Mouse (Mus musculus) spleen, adult 12 weeks (tissue): ENCODE data around the gene E2f6.

Experiments
- DNase-seq: peaks from one replicate; pipeline ENCODE4 v3.0.0; 2022; ENCODE audit warnings: low spot score

E2f6 gene

DNA sequence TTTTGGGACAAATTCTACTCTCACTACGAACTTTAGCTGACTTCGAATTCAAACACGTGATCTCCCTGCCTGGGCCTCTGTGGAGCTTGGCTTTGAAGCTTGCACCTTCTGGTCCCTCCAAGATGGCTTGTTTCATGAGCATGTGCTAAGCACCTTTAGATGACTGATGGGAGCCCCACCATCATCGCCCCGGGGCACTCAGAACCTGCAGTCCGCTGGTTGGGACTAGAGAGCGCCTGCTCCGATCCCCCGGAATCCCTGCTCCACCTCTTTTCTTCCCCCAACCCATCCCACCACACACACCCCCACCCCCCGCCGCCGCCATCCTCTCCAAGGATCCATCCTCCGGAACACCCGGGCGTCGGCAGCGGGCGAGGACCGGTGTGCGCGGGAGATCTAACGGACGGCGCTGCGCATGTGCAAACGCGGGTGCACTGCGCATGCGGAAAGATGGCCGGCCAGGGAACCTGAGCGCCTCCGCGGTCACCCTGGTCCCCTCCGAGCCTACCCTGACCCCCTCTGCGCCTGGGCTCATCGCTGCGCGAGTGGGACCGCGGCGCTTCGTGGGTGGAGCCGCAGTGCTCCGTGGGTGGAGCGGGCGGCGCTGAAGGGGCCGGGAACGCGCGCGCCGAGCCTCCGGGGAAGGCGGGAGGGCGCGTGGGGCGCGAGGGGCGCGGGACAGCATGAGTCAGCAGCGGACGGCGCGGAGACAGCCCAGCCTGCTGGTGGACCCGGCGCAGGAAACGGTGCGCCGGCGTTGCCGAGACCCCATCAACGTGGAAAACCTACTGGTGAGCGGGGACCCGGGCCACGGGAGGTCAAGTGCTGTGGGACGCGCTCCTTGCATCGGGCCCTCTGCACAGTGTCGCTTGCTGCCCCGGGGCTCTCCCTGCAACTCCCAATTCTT is at the start of gene E2f6:
TSS of gene E2f6 (plus strand) at position 439 of the 907 bp plus-strand sequence.
- peak; percentile 70 for DNase-seq

DNA sequence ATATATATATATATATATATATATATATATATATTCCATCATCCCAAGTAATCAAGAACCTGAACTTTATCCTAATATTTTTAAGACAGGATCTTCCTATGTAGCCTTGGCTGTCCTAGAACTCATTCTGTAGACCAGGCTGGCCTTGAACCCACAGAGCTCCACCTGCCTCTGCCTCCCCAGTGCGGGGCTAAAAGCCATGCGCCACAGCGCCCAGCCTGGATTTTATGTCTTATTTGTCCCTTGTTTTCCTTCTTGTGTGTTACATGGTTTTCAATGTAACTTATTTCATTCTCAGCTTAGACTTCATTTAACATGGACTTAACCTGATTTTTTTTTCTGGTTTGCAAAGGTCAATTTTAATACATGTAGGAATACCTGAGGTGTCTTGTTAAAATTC is 49.3 kb upstream of the E2f6 start:
- DNase-seq: no peak

DNA sequence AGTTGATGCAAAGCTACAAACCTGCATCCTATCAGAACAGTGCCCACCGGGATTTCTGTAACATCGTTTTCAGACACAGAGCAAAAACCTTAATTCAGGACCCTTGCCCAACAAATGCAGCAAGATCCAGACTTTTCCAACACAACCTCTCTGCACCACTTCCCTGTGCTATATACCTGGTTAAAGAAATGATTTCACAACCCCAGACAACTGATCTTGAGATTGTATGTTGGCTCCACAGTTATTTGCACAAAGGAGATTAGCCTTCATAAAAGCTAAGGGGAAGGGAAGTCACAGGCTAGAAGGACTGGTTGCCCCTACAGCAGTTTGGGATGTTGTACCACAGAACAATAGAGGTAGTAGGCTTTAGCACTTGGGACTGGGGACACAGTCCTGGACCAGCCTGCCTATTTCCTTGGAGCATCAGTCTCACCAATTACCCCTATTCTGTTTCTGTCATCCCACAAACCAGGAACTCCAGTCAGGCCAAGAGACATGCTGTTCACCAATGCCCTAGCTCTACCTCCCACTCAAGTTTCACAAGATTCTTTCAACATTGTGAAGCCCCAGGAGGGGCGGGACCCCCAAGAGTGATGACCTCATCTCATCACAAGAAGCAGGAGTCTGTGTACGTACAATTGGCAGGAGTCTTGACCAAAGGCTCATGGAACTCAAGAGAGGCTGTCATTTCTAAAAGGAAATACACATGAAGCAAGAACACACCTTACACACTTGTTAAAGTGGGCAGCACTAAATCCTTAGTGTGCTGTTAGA is 46.9 kb upstream of the E2f6 start:
- DNase-seq: no peak

DNA sequence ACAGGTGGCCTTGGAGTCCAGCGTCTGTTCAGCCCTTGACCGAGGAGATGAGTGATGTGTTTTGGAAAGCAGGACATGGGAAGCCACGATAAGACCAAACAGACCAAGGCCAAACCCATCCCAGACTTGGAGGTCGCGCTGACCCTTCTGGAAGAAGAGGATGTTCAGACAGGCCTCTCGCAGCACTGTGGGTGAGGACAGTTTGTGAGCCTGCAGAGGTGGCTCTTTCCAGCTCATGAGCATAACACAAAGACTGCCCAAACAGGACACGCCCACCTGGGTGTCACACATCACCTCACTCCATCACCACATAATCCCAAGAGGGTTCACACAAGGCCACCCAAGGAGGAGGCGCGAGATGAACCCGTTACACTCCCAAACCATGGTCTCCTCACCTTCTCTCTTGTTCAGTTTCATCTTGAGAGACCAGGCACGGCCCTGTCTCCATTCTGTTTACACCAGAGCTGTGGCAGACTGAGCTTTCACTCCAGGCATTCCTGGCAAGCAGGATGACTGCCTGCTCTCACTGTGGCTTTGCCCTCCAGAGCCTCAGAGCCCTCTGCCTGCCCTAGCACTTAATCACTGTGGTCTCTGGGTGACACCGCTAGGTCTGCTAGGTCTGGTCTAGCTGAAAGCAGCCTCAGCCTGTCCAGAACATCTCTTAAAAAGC is 45.9 kb upstream of the E2f6 start:
- DNase-seq: no peak

DNA sequence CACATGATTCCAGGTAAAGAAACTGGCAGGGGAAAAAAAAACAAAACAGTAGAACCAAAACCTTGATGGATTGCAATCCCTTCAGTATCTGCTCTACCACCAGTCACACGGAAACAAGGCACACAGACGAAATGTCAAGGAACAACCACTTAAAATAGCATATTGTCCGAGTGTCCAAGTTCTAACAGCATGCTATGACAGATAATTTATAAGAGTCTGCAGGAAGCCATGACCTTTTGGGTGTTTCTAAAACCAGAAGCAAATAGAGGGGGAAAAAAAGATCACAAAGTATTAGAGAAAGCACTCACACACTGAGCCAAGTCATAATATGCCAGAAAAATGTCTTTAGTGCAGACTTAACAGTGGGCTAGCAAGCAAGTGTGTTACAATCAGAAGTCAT is 42.5 kb upstream of the E2f6 start:
- DNase-seq: no peak

DNA sequence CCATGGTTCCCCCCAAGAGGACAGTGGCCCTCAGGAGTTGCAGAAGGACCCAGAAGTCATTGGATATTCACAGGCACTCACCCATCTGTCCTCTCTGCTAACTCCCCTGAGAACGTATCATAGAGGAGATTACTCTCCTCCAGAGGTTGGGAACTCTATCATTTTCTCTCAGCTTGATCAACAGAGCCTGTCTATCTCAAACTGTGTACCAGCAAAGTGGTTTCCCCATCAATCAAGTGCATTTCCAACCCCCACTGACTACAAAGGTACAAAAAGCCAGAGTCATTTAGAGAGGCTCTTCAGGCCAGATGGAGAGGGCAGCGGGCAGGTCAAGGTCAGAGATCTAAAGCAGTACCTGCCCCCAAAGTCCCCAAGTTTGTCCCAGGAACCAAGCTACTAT is 42.1 kb upstream of the E2f6 start:
- no peak for DNase-seq

DNA sequence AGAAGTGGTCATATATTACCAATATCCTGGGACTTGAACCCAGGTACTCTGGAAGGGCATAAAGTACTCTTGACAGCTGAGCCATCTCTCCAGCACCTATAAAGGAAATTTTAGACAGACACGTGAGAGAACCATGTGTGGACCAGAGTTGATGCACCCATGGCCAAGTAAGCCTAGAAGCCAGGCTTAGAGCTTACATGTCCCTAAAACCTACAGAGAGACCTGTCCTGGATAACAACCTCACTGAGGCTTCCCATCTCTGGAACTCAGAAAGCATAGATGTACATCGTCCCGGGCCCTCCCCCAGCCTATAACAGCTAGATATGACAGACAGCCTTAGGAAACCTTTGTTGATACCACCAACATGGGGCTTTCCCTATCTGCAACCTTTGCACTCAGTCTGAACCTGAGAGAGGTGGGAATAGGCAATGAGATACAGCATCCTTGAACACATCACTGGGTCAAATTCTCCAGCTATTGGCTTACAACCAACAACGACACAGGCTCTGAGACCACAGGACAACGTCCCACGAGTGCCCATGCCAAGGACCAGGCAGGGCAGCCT is 41.1 kb upstream of the E2f6 start:
- DNase-seq: no peak

DNA sequence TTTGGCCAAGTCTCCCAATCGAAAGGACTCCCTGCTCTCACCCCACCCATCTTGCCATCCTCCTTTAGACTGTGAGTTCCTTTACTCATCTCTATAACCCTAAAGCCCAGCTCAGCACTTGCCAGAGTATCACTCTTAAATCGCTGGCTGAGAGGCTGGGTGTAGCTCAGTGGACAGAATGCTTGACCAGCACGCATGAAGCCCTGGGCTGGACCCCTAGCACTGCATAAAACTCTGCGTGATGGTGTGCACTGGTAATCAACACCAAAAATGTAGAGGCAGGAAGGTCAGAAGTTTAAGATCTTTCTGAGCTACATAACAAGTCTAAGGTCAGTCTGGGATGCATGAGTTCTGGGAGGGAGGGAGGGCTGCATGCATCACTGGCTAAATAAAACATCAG is 36.2 kb upstream of the E2f6 start:
- no peak for DNase-seq

DNA sequence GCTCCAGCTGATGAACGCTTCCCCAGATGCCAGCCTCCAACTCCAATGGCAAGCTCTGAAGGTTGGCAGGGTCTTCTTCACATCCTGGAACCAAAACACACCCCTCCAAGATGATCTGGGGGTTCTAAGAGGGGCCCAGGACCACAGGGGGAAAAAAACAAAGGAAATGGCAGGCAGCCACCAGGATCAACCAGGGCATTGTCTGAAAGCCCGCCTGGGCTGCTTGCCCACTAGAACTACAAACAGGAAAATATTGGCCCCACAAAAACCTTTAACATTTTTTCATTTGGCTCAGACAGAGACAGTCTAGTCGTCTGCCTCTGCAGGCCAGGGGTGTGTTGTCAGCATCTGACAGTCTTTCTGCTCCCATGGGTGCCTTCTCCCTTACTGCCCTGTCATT is 35.4 kb upstream of the E2f6 start:
- no peak for DNase-seq

DNA sequence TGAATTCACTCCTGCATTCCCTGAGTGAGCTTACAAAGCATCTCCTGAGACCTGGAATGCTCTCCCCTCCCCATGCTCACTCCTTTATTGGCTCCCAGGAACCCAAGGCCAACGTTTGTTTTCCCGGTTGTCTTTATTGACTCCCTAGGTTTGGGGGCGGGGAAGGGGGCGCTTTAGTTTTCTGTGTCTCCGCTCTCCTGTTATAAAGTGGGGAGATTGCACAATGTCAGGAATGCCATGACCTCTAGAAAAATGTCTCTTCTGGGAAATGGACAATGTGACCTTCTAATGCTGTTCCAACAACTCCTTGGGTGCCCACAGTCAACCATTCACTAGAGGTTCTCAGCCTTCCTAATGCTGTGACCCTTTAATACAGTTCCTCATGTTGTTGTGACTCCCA is 32.2 kb upstream of the E2f6 start:
- no peak for DNase-seq

DNA sequence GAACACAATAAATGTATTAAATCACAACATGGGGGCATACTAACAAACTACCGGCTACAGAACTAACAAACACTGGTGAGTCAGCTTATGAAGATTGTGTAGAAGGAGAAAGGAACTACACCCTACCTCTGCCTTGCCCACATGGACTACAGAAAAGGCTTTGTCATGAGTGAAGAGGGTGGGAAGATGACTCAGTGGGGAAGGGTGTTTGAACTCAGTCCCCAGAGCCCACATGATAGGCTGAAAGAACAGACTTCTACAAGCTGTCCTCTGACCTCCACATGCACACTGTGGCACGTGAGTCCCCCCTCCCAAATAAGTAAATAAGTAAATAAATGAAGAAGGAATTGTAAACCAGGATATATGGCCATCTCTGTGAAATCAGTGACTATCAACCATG is 31.6 kb upstream of the E2f6 start:
- DNase-seq: no peak

DNA sequence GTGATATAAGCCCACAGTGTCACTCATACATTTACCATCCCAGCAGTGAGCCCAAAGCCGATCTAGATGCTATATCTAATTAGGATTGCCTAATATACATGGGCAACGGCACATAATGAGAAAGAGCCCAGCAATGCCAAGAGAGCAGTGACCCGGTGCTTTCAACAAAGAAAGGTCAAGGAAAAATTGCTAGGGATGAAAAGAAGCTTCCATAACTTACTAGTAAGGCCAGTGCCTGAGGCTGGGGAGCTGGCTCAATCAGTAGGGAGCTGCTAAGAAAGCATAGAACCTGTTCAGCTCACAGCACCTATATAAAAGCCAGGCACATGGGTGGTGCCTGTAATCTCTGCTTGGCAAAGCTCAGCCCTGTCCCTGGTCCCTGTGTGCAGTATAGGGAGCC is 30.4 kb upstream of the E2f6 start:
- DNase-seq: no peak

DNA sequence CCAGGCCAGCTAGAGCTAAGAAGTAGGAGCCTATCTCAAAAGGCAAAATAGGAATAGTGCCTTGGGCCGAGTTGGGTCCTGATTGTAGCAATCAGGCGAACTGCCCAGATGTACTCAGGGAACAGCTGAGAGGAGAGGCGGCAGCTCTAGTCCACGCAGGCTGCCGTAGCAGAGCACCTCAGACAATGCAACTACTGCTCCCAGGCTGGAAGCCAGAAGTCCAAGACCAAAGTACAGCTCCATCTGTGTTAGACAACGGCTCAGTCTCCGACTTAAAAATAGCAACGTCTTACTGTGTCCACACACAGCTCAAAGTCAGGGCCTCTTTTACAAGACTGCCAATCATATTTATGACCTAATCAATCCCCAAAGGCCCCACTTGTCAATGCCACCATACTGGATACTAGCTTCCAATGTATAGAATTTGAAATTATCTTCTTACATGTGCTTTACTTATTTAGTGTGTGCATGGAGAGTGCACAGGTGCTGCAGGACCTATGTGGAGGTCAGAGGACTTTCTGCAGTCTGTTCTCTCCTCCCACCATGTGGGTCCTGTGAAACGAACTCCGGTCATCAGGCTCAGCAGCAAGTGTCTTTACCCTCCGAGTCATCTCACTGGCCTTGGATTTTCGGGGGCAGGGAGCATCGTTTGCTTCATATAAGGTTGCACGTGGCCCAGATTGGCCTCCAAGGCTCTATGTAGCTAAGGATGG is 29.6 kb upstream of the E2f6 start:
- no peak for DNase-seq

DNA sequence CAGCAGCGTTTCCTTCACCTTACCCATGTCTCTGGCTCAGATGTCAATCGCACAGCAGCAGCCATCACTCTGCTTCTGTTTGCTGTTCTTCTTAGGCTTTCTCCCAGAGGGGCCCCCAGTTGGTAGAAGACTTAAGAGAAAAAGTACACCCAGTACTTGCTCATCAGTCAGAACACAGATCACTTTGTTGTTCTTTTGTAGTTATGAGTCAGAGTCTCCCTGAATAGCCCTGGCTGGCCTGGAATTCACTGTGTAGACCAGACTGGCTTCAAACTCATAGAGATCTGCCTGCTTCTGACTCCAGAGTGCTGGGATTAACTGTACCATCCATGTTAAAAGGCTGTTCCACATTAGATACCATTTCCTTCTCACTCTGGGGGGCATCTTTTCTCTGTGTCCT is 22.2 kb upstream of the E2f6 start:
- DNase-seq: no peak

DNA sequence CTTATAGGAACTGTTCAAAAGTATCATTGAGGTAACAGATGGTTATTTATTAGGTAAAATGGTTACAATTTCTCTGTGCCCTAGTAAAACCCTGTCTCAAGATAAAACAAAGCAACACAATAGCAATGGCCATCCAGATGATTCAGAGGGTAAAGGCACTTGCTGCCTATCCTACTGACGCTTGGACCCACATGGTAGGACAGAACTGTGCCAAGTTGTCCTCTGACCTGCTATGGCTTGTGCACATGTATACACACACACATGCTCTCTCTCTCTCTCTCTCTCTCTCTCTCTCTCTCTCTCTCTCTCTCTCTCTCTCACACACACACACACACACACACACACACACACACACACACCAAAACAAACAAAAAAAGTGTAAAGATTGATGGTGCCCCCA is 21.6 kb upstream of the E2f6 start:
- no peak for DNase-seq

DNA sequence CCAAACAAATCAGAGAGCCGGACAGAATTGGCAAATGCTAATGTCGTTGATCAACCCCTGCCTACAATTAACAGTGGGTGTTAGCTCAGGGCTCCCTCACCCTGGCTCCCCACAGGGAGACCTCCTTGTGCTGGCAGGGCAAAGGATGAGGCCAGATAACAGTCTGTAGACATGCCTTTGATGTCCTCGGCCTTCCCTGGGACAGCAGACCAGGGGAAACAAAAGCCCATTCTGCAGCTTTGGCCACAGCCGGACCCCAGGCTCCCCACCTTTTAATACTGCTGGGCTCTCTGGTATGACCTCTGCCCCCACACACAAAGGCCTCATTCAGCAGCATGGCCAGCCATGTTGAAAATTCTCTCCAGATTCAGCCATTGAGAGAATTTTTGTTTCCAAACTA is 21.0 kb upstream of the E2f6 start:
- no peak for DNase-seq

DNA sequence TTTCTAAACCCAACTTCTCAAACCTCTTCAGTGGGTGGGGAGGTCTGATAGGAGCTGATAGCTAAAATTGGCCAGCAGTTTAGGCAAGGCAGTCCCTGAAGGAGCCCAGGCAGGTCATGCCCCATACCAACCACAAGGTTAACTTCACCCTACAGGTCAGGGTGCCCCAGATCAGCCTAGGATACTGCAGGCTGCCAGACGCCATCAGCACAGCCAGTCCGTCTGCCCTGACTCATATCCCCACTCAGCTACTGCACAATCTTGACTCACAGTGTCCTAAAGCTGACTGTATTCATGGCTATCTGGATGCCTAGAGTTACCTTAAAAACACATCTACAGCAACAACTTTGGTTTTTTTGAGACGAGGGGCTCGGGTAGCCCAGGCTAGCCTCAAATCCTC is 20.3 kb upstream of the E2f6 start:
- DNase-seq: no peak

DNA sequence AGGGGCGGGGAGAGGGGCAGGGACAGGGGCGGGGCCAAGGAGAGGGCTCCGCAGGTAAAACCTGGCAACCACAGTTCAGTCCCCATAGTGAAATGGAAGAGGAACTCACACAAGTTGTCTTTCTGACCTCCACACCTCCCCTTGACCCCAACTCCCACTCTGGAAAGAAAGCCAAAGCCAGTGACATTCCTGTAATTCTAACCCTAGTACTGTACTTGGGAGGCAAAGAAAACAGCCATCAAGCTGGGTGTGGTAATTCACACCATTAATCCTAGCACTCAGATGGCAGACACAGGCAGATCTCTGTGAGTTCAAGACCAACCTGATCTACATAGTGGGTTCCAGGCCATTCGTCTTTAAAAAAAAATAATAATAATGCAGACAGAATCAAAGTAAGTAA is 17.4 kb upstream of the E2f6 start:
- no peak for DNase-seq

DNA sequence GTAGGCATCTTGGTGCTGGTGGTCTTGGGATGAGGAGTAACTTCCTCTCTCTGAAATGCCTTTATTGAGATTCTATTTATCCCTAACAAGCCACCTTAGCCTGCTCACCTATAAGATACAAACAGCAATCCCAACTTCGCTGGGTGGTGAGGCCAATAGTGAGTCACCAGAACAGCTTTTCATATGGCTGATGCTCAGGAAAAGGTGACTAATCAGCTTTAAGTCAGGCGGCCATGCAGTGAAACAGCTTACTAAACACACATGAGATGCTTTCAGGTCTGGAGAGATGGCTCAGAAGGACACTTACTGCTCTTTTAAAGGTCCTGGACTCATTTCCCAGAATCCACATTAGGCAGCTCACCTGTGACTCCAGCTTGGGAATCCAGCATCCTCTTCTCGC is 15.0 kb upstream of the E2f6 start:
- no peak for DNase-seq

DNA sequence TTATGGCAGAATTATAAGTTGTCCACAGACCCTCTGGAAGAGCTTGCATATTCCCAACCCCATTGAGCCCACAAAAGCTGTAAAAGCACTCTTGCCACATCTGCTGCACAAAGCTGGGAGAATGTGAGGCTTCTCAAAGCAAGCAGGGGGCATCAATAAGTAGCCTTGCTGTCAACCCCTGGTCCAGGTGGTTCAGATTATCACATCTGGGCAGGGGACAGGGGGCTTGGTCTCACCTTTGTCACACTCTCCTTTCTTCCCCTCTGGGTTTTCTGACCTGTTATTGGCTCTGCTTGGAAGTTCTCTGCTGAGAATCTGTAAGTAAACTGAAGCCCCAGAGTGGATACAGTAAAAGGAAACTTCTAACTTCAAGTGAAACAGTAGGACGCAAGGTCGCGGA is 11.9 kb upstream of the E2f6 start:
- DNase-seq: no peak

DNA sequence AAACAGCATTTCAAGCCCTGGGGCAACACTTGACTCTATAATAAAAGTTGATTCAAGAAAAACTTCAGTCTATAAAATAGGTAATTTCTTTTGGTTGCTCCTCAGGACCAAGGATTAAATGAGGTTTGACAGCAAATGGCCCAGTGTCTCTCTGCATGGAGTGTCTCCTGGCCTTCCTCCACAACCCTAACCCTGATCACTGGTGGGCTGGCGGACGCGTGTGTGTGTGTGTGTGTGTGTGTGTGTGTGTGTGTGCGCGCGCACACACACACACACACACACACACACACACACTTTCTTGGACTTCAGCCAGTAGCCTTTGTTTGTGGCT is 10.9 kb upstream of the E2f6 start:
- no peak for DNase-seq
